Mouse (Mus musculus): ENCODE results near the gene Cadm3. TPM values are rescaled to one million over a fixed set of nuclear protein-coding genes. Genes with fewer than 3 reads are reported as not detected.
"Not testable (repeated sequence)": the region's sequence is repeated elsewhere in the genome, so short reads cannot be mapped to it uniquely, and the experiment has no call there.

The Cadm3 gene
- polyA plus RNA-seq, 1 experiment from 2014 or later, result 50.0 TPM

GRCm38 (mm10) chr1:173313535-173314050 lies 53.9 kb downstream of the Cadm3 start:
- ATAC-seq (ENCODE audit: low FRiP score), result not testable (repeated sequence)
- WGBS, result 92% methylated on average over 7 of the region's 7 CpGs

GRCm38 (mm10) chr1:173302795-173303194 lies 64.7 kb downstream of the Cadm3 start:
- H3K4me1 ChIP-seq (replicated peaks); H3K9me3 ChIP-seq; H3K36me3 ChIP-seq; H3K4me3 ChIP-seq; H3K9ac ChIP-seq; H3K27ac ChIP-seq; H3K4me2 ChIP-seq; H3K27me3 ChIP-seq; ATAC-seq (ENCODE audit: low FRiP score): not testable (repeated sequence)
- WGBS, result 67% methylated on average over 3 of the region's 3 CpGs

More at GRCm38 (mm10) chr1:173313535-173314050, 53.9 kb downstream of the Cadm3 start:
- H3K27me3 ChIP-seq; H3K9ac ChIP-seq; H3K36me3 ChIP-seq; H3K4me1 ChIP-seq (replicated peaks); H3K9me3 ChIP-seq; H3K27ac ChIP-seq; H3K4me3 ChIP-seq; H3K4me2 ChIP-seq: not testable (repeated sequence)

Other genes with a start within 250 kb of the Cadm3 start
- gene Olfr1408, start 230.3 kb downstream of the Cadm3 start, polyA plus RNA-seq (2015; fragmentation: Nextera tagmentation; extraction: Ambion mirVana), result not detected in 2 replicates
- gene Olfr1406, start 177.1 kb downstream of the Cadm3 start, polyA plus RNA-seq (2015; fragmentation: Nextera tagmentation; extraction: Ambion mirVana), result not detected in 2 replicates
- gene Olfr218, start 169.9 kb downstream of the Cadm3 start, polyA plus RNA-seq (2015; fragmentation: Nextera tagmentation; extraction: Ambion mirVana), result not detected in 2 replicates
- not detected in 2 replicates for gene Olfr1404, start 155.3 kb downstream of the Cadm3 start, polyA plus RNA-seq (2015; fragmentation: Nextera tagmentation; extraction: Ambion mirVana)
- not detected in 2 replicates for gene Fcer1a, start 140.5 kb downstream of the Cadm3 start, polyA plus RNA-seq (2015; fragmentation: Nextera tagmentation; extraction: Ambion mirVana)
- not detected in 2 replicates for gene Olfr418, start 101.7 kb downstream of the Cadm3 start, polyA plus RNA-seq (2015; fragmentation: Nextera tagmentation; extraction: Ambion mirVana)
- not detected in 2 replicates for gene Mptx2, start 89.9 kb downstream of the Cadm3 start, polyA plus RNA-seq (2015; fragmentation: Nextera tagmentation; extraction: Ambion mirVana)
- gene Ackr1, start 33.9 kb downstream of the Cadm3 start, polyA plus RNA-seq (2015; fragmentation: Nextera tagmentation; extraction: Ambion mirVana), result 15.1 and 16.8 TPM in 2 replicates
- 1.9 and 2.1 TPM in 2 replicates for gene Aim2, start 16.8 kb downstream of the Cadm3 start, polyA plus RNA-seq (2015; fragmentation: Nextera tagmentation; extraction: Ambion mirVana)
- not detected in 2 replicates for gene Ifi206, start 123.3 kb upstream of the Cadm3 start, polyA plus RNA-seq (2015; fragmentation: Nextera tagmentation; extraction: Ambion mirVana)
- gene Ifi214, start 168.3 kb upstream of the Cadm3 start, polyA plus RNA-seq (2015; fragmentation: Nextera tagmentation; extraction: Ambion mirVana), result not detected in 2 replicates
- gene Ifi213, start 231.6 kb upstream of the Cadm3 start, polyA plus RNA-seq (2015; fragmentation: Nextera tagmentation; extraction: Ambion mirVana), result not detected in 2 replicates

All from hindbrain, embryonic 13.5 days (tissue).